Mouse (Mus musculus) intestine, embryonic 16.5 days (tissue): ENCODE measurements around the gene Fam217b. TPM values are rescaled to one million over a fixed set of nuclear protein-coding genes. Genes with fewer than 3 reads are reported as not detected.

Experiments used
- ATAC-seq: fragments of 200-750 bp; cut with Nextera tagmentation; 2 replicates; pipeline ENCODE4 v1.8.0; 2017; ENCODE audit warnings: moderate TSS enrichment, moderate library complexity
- H3K27ac ChIP-seq: fragments of 300-500 bp; sonication (generic); 2 replicates; pipeline ENCODE4 v1.5.1; 2014; ENCODE audit warnings: mild to moderate bottlenecking, low read length
- H3K27me3 ChIP-seq: fragments of 300-500 bp; sonication (generic); replicated peaks from 2 replicates; pipeline ENCODE4 v1.6.1; 2014; ENCODE audit warnings: low read length, control low read depth, mixed read lengths; ENCODE audit not compliant: control insufficient read depth, insufficient read depth
- H3K36me3 ChIP-seq: fragments of 300-500 bp; sonication (generic); 2 replicates; pipeline ENCODE4 v1.6.1; 2014; ENCODE audit warnings: low read length, control low read depth; ENCODE audit not compliant: control insufficient read depth, insufficient read depth
- H3K4me1 ChIP-seq: fragments of 300-500 bp; sonication (generic); 2 replicates; pipeline ENCODE4 v1.6.1; 2014; ENCODE audit warnings: low read length, control low read depth, mixed read lengths; ENCODE audit not compliant: control insufficient read depth, insufficient read depth
- H3K4me2 ChIP-seq: fragments of 300-500 bp; sonication (generic); 2 replicates; pipeline ENCODE4 v1.6.1; 2014; ENCODE audit warnings: low read depth, low read length, control low read depth
- H3K4me3 ChIP-seq: fragments of 300-500 bp; sonication (generic); 2 replicates; pipeline ENCODE4 v1.5.1; 2014; ENCODE audit warnings: mild to moderate bottlenecking, low read length
- H3K9ac ChIP-seq: fragments of 300-500 bp; sonication (generic); 2 replicates; pipeline ENCODE4 v1.6.1; 2014; ENCODE audit warnings: low read depth, low read length
- H3K9me3 ChIP-seq: fragments of 300-500 bp; sonication (generic); 2 replicates; pipeline ENCODE4 v1.6.1; 2016; ENCODE audit warnings: low read length, control low read depth; ENCODE audit not compliant: control insufficient read depth
- WGBS: fragments of 180-500 bp; shearing (Covaris S2); extraction: QIAGEN DNeasy Blood & Tissue Kit; methylation state at CpG from one replicate; pipeline ENCODE4 v1.1.7; 2014; 5-methylcytosine and 5-hydroxymethylcytosine counted together
- polyA plus RNA-seq: library from polyadenylated mRNA; unstranded; fragments of >200 nt; fragmentation: Nextera tagmentation; extraction: Ambion mirVana; gene quantifications from 2 replicates; pipeline ENCODE4 v1.2.1, GENCODE M21; 2015

The Fam217b gene
- polyA plus RNA-seq, 1 experiment from 2014 or later: 5.4 TPM

DNA sequence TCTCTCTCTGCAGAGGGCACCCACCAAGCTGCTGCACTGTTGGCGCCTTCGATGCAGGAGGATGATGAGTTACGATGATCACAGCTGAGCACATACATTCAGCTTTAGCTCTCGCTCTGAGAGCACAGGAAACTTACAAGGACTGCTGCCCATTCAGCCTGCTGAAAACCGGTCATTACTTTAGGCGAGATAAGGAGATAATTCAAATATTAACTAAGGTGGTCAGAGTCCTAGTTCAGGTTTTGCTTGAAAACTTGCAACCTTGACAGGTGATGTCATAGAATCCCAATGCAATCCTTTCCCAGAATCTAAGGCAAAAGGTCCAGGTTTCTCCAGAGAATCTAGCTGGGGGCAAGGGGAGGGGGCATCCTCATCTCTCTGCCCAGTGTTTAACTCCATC, 15.1 kb downstream of the Fam217b start:
- H3K4me2 ChIP-seq: peak overlapping the region; percentile 40
- peaks cover 10% of the 10 kb centered on the region for H3K4me1 ChIP-seq
- H3K27me3 ChIP-seq: no peaks in the 10 kb centered on the region
- WGBS: 55% methylated on average over 6 of the region's 6 CpGs
- peak; percentile 50 for ATAC-seq
- H3K4me3 ChIP-seq: 0 out of 2 replicates have a peak overlapping the region, but pooled peaks have one; percentile 12
- H3K36me3 ChIP-seq: no peaks in the 10 kb centered on the region
- H3K9me3 ChIP-seq: no peaks in the 10 kb centered on the region
- 0 out of 2 replicates have a peak overlapping the region, but pooled peaks have one; percentile 33 for H3K9ac ChIP-seq
- H3K27ac ChIP-seq: peak overlapping the region; percentile 72

DNA sequence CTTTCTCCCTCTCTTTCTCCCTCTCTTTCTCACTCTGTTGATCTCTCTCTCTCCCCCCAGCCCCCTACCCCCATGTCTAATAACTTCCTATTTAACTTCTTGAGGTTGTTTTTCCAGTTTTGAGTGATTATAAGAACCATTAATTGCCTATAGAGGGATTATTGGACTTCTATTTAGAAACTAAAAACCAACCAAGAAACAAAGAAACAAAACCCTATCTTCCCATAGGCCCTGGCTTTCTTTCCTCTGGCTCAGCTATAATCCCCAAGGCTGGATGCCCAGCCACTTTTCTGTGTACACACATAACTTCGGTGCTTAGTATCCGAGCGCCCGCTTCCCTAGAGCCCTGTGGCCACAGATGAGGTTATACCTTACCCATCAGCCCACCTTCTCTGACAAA, 15.9 kb downstream of the Fam217b start, which contains the start of gene Cdh26:
Cdh26 (plus strand) TSS at position 301 of the 400 bp plus-strand sequence.
- H3K36me3 ChIP-seq: no peaks in the 10 kb centered on the region
- H3K9me3 ChIP-seq: no peaks in the 10 kb centered on the region
- peaks cover 10% of the 10 kb centered on the region for H3K4me1 ChIP-seq
- 0 out of 2 replicates have a peak within 1 kb of the TSS, but pooled peaks have one; percentile 12 for H3K4me3 ChIP-seq
- H3K27me3 ChIP-seq: no peaks in the 10 kb centered on the region
- peak within 1 kb of the TSS; percentile 72 for H3K27ac ChIP-seq
- 0 out of 2 replicates have a peak within 1 kb of the TSS, but pooled peaks have one; percentile 33 for H3K9ac ChIP-seq
- WGBS: 80% methylated on average over 4 of the region's 4 CpGs
- no peak for ATAC-seq
- peak within 1 kb of the TSS; percentile 40 for H3K4me2 ChIP-seq

DNA sequence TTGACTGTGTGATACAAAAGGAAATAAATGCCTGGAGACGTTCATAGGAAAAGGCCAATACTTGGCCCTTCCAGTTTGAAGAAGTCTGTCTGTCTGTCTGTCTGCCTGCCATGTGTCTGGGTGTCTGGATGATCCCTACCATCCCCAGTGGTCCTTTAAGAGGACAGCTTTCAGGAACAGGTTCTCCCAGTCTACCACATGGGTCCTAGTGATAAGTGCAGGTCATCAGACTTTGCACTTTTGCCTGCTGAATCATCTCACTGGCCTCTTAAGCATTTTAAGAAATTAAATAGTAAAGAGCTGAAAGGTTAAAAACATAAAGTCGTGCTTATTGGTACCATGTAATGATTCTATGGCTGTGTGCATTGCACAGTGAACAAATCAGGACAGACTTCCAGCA, 19.2 kb downstream of the Fam217b start:
- Histone ChIP-seq H3K9me3 (no peaks in the 10 kb centered on the region), H3K27me3 (no peaks in the 10 kb centered on the region), H3K36me3 (no peaks in the 10 kb centered on the region), H3K4me3 (no peak overlapping the region), H3K27ac (peak overlapping the region; percentile 29; the same call in 1 of the 2 replicates), H3K4me2 (no peak overlapping the region), H3K4me1 (peaks cover 7% of the 10 kb centered on the region; the same call in 1 of the 2 replicates), H3K9ac (no peak overlapping the region)
- ATAC-seq: peak; percentile 86
- 58% methylated on average over 2 of the region's 2 CpGs for WGBS

DNA sequence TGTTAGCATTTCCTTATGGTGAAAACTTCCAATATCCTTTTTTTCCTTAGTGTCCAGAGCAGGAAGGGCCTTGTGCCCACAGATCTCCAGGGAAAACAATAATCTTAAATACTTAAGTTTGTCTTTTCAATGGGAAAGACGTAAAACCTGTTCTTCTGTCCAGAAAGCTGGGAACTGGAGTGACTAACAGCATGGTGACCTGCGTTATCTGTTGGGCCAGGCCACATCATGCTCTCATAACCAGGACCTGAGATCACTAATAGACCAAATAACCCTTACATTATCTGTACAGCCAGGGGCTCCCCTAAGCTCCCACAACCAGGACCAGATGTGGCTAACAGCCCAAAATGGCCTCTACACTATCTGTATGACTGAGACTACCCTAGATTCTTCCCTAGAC, 19.6 kb downstream of the Fam217b start:
- peaks cover 7% of the 10 kb centered on the region; the same call in 1 of the 2 replicates for H3K4me1 ChIP-seq
- H3K9ac ChIP-seq: no peak overlapping the region
- WGBS: 66% methylated on average over 2 of the region's 2 CpGs
- H3K27me3 ChIP-seq: no peaks in the 10 kb centered on the region
- H3K9me3 ChIP-seq: no peaks in the 10 kb centered on the region
- peak overlapping the region; percentile 29; the same call in 1 of the 2 replicates for H3K27ac ChIP-seq
- H3K4me3 ChIP-seq: no peak overlapping the region
- no peak overlapping the region for H3K4me2 ChIP-seq
- no peaks in the 10 kb centered on the region for H3K36me3 ChIP-seq
- peak; percentile 47 for ATAC-seq

DNA sequence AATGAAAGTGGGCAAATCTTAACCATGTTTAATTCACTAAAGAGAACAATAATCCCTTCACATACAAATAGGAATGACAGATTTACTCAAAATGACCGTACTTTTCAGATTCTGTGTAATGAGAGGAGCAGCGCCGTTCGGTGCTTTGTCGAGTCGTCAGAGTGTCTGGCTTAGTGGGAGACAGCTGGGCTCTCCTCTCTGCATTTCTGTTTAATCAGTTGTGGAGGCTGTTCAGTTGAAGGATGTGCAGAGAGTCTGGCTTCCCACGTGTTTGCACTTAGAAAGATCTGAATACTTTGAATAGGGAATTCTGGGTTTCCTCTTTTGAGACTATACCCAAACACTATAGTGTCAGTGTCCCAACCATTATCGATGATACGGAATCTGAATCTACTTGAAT, 23.0 kb downstream of the Fam217b start:
- Histone ChIP-seq H3K4me1 (no peaks in the 10 kb centered on the region), H3K4me2 (no peak overlapping the region), H3K4me3 (no peak overlapping the region), H3K9me3 (no peaks in the 10 kb centered on the region), H3K9ac (no peak overlapping the region), H3K27ac (no peak overlapping the region), H3K27me3 (no peaks in the 10 kb centered on the region), H3K36me3 (no peaks in the 10 kb centered on the region)
- WGBS: 52% methylated on average over 9 of the region's 9 CpGs
- no peak for ATAC-seq

DNA sequence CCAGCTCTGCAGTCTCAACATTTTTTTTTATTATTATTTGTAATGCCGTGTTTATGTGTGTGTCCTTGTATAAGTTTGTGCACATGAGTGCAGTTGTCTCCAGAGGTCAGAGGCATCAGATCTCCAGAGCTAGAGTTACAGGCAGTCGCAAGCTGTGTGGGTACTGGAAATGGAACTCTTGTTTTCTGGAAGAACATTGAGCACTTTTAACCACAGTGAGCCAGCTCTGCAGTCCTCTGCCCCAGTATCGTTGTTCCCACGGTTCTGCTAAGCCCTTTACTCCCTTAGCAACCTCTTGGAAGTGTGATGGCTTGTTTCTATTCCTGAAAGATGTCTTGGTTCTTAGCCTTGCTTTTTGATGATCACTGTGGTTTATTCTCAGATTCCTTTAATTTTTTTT, 35.1 kb downstream of the Fam217b start:
- ATAC-seq: no peak
- Histone ChIP-seq H3K4me2 (no peak overlapping the region), H3K36me3 (no peaks in the 10 kb centered on the region), H3K9me3 (no peaks in the 10 kb centered on the region), H3K4me1 (no peaks in the 10 kb centered on the region), H3K4me3 (no peak overlapping the region), H3K27ac (no peak overlapping the region), H3K9ac (no peak overlapping the region), H3K27me3 (no peaks in the 10 kb centered on the region)
- WGBS: 86% methylated on average over 4 of the region's 4 CpGs

DNA sequence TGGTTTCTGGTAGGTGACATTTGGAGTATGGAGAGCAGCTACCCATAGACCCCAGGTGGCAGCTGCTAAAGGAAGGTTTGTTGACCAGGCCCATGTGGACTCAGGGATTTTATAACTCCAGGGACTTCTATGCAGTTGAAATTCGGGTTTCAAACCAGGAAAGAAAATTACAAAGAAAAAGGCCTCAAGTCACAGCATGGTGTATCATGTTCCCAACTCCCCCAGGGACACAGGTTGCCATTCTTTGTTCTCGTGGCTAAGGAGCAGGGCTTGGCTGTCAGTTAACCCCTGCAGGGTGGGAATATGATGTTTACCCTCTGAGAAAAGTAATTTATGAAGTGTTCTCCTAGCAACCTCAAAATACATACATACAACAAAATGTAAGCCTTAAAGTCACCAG, 35.9 kb downstream of the Fam217b start:
- Histone ChIP-seq H3K27me3 (no peaks in the 10 kb centered on the region), H3K36me3 (no peaks in the 10 kb centered on the region), H3K4me2 (no peak overlapping the region), H3K27ac (no peak overlapping the region), H3K4me1 (no peaks in the 10 kb centered on the region), H3K9me3 (no peaks in the 10 kb centered on the region), H3K9ac (no peak overlapping the region), H3K4me3 (no peak overlapping the region)
- ATAC-seq: no peak
- 27% methylated on average over 2 of the region's 2 CpGs for WGBS

DNA sequence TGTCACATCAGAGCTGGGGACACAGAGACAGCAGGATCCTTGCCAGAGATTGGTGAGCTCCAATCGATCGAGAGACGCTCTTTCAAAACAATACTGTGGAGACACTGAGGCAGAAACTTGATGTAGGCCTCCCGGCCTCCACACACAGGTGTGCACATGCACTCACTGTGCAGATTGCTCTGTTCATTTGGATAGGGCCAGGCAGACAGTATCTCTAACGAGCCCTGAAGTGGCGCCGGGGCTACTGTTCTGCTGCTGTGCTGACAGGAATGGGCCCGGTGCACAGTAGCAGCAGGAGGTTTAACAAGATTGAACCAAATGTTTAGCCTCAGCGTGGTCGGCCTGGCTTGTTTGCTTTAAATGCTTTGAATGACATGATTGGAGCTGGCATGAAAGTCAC, 36.6 kb downstream of the Fam217b start:
- no peak for ATAC-seq
- H3K27ac ChIP-seq: no peak overlapping the region
- H3K36me3 ChIP-seq: no peaks in the 10 kb centered on the region
- no peaks in the 10 kb centered on the region for H3K27me3 ChIP-seq
- no peak overlapping the region for H3K9ac ChIP-seq
- H3K4me3 ChIP-seq: no peak overlapping the region
- H3K4me1 ChIP-seq: no peaks in the 10 kb centered on the region
- 75% methylated on average over 10 of the region's 10 CpGs for WGBS
- no peak overlapping the region for H3K4me2 ChIP-seq
- H3K9me3 ChIP-seq: no peaks in the 10 kb centered on the region

DNA sequence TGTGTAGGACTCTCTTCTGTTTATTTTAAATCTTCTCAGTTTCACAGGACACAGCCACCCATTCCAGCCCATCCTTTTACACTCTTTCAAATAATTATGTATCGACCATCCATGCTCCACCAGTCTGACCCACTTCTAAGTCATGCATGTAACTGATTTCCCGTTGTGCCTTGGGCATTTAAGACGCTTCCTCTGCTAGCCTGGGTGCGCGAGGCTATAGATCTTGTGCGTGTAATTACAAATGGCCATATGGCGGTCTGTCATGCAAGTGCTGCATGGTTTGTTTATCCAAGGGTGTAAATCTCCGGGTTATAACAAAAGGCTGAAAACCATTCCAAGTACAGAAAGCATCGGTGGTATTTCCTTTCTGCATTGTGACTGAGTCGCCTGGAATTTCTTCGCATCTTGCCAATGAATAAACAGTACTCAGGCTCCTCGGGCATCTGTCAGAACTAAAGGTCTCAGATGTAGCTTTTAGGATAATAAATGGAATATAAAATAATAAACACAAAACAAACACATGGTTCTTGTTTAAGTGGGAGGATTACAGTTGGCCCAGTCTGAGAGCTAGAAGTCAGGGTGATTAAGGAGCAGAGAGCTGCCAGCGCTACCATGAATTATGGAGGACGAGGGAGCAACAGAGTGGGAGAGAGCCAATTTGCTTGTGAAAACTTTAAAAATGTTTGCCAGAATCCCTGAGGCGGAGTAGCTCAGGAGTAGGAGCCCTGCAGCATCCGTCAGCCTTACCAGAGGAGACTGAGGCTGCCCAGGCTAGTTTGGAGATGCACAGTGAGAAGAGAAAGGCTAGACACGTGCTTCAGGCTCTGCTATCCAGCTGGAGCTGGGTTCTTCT, 40.6 kb downstream of the Fam217b start:
- Histone ChIP-seq H3K4me3 (no peak overlapping the region), H3K9ac (no peak overlapping the region), H3K27me3 (no peaks in the 10 kb centered on the region), H3K4me1 (peaks cover 4% of the 10 kb centered on the region; the same call in 1 of the 2 replicates), H3K27ac (peak overlapping the region; percentile 58), H3K36me3 (no peaks in the 10 kb centered on the region), H3K9me3 (no peaks in the 10 kb centered on the region), H3K4me2 (no peak overlapping the region)
- peak; percentile 80 for ATAC-seq
- 27% methylated on average over 17 of the region's 17 CpGs for WGBS
